Mouse (Mus musculus) inflammation-experienced regulatory T-cells (primary cell): ENCODE data around the gene Ceacam3. TPM values are rescaled to one million over a fixed set of nuclear protein-coding genes. Genes with fewer than 3 reads are reported as not detected.

Source experiments
- polyA plus RNA-seq, 2 experiments: library from polyadenylated mRNA; unstranded; fragments of 100-300 nt; shearing (Covaris generic); gene quantifications; one replicate each; pipeline ENCODE4 v1.2.1; 2017

Ceacam3 gene
- under 1 TPM in 1 of 2 experiments, not detected in 1; 0.22 TPM for polyA plus RNA-seq

GRCm38 (mm10) chr7:17149931-17150330, at the start of gene Ceacam3:
TSS of gene Ceacam3 (plus strand) at chr7:17150282.

GRCm38 (mm10) chr7:17203177-17203576, 53.1 kb downstream of the Ceacam3 start, which contains the start of gene Psg29:
TSS of gene Psg29 (plus strand) at chr7:17203477.

Other genes starting within 250 kb of the Ceacam3 start
- 10 to 100 TPM in 1 of 2 experiments, 1 to 10 TPM in 1; 7.2 to 27.8 TPM for gene Ptgir, start 243.8 kb upstream of the Ceacam3 start, polyA plus RNA-seq
- 100 to 1,000 TPM; 107 to 138 TPM for gene Calm3, start 226.2 kb upstream of the Ceacam3 start, polyA plus RNA-seq
- 1 to 10 TPM in 1 of 2 experiments, under 1 TPM in 1; 0.06 to 1.4 TPM for gene Pnmal2, start 205.6 kb upstream of the Ceacam3 start, polyA plus RNA-seq
- gene Pnmal1, start 190.6 kb upstream of the Ceacam3 start, polyA plus RNA-seq = under 1 TPM in 1 of 2 experiments, not detected in 1; 0.36 TPM
- 1 to 10 TPM; 2.3 to 2.7 TPM for gene Gm42372, start 167.2 kb upstream of the Ceacam3 start, polyA plus RNA-seq
- gene Ccdc8, start 157.6 kb upstream of the Ceacam3 start, polyA plus RNA-seq = under 1 TPM; 0.04 to 0.65 TPM
- gene Ppp5c, start 122.4 kb upstream of the Ceacam3 start, polyA plus RNA-seq = 100 to 1,000 TPM; 111 to 125 TPM
- gene Hif3a, start 87.9 kb upstream of the Ceacam3 start, polyA plus RNA-seq = 1 to 10 TPM in 1 of 2 experiments, under 1 TPM in 1; 0.24 to 2.0 TPM
- 1 to 10 TPM in 1 of 2 experiments, under 1 TPM in 1; 0.63 to 2.5 TPM for gene Psg16, start 76.2 kb upstream of the Ceacam3 start, polyA plus RNA-seq
- not detected for gene Psg29, start 53.2 kb downstream of the Ceacam3 start, polyA plus RNA-seq